Mouse (Mus musculus) CD4-positive helper T cell, adult 2 months (primary cell): ENCODE measurements around the gene Mrps27.

Experiments
- DNase-seq: peaks from one replicate; pipeline ENCODE4 v3.0.0-alpha.2; 2012; ENCODE audit warnings: low read depth, missing footprints, low spot score

Gene Mrps27

GRCm38 (mm10) chr13:99440228-99440627, 95.6 kb downstream of the Mrps27 start:
- DNase-seq, result no peak

GRCm38 (mm10) chr13:99441700-99442433, 97.3 kb downstream of the Mrps27 start:
- no peak for DNase-seq

- no peak for DNase-seq
Measured at GRCm38 (mm10) chr13:99442434-99443249, 98.1 kb downstream of the Mrps27 start.

GRCm38 (mm10) chr13:99443484-99444175, 99.0 kb downstream of the Mrps27 start:
- no peak for DNase-seq

GRCm38 (mm10) chr13:99444431-99444871, 99.9 kb downstream of the Mrps27 start:
- no peak for DNase-seq

GRCm38 (mm10) chr13:99444880-99445279, 100.3 kb downstream of the Mrps27 start:
- DNase-seq, result no peak

GRCm38 (mm10) chr13:99447002-99447401, 102.4 kb downstream of the Mrps27 start:
- DNase-seq, result no peak

GRCm38 (mm10) chr13:99447403-99448199, 103.0 kb downstream of the Mrps27 start:
- no peak for DNase-seq

- DNase-seq, result no peak
Measured at GRCm38 (mm10) chr13:99448278-99448677, 103.7 kb downstream of the Mrps27 start.

- DNase-seq, result no peak
Measured at GRCm38 (mm10) chr13:99449547-99449946, 105.0 kb downstream of the Mrps27 start.

GRCm38 (mm10) chr13:99450766-99451165, 106.2 kb downstream of the Mrps27 start:
- DNase-seq, result no peak

- DNase-seq, result no peak
Measured at GRCm38 (mm10) chr13:99451276-99451675, 106.7 kb downstream of the Mrps27 start.

- DNase-seq, result no peak
Measured at GRCm38 (mm10) chr13:99452444-99452843, 107.9 kb downstream of the Mrps27 start.

GRCm38 (mm10) chr13:99454977-99455376, 110.4 kb downstream of the Mrps27 start:
- no peak for DNase-seq

- DNase-seq, result no peak
Measured at GRCm38 (mm10) chr13:99458658-99459386, 114.2 kb downstream of the Mrps27 start.

- no peak for DNase-seq
Measured at GRCm38 (mm10) chr13:99459612-99460011, 115.0 kb downstream of the Mrps27 start.

- no peak for DNase-seq
Measured at GRCm38 (mm10) chr13:99461886-99462285, 117.3 kb downstream of the Mrps27 start.

GRCm38 (mm10) chr13:99464551-99464950, 120.0 kb downstream of the Mrps27 start:
- DNase-seq, result no peak
